Mouse (Mus musculus) liver, embryonic 14.5 days (tissue): ENCODE measurements around the gene Cdkl5.

Source experiments
- CTCF ChIP-seq: IDR thresholded peaks from 2 replicates; pipeline ENCODE4 v1.5.1; 2016; ENCODE audit warnings: antibody characterized with exemption, low read depth, control low read depth
- EP300 ChIP-seq: IDR thresholded peaks from 2 replicates; pipeline ENCODE4 v1.6.1; 2016; ENCODE audit warnings: antibody characterized with exemption, low read depth

- TF ChIP-seq CTCF = no peak
- TF ChIP-seq EP300 = no peak
Observed at GRCm38 (mm10) chrX:161018179-161018578, 23.7 kb upstream of the Cdkl5 start.
